Mouse (Mus musculus): ENCODE data around the gene Elane. TPM values are rescaled to one million over a fixed set of nuclear protein-coding genes. Genes with fewer than 3 reads are reported as not detected.

Gene Elane
- polyA plus RNA-seq, 1 experiment from 2014 or later, result 0.49 TPM

Small RNAs within 50 kb of the gene (microRNA-seq; reads per million reads assigned to microRNA genes)
- gene Mir6910 (ENCODE audit: borderline number of aligned reads), result 0.75 reads per million, percentile 6 among the genes with 10 or more reads in this experiment

Other genes with a start within 250 kb of the Elane start
- 1.3 and 2.6 TPM in 2 replicates for gene Shc2, start 248.3 kb upstream of the Elane start, polyA plus RNA-seq (2014; fragmentation: Nextera tagmentation; extraction: Ambion mirVana)
- gene Odf3l2, start 240.5 kb upstream of the Elane start, polyA plus RNA-seq (2014; fragmentation: Nextera tagmentation; extraction: Ambion mirVana), result not detected in 2 replicates
- gene Madcam1, start 221.7 kb upstream of the Elane start, polyA plus RNA-seq (2014; fragmentation: Nextera tagmentation; extraction: Ambion mirVana), result 1.1 and 1.5 TPM in 2 replicates
- gene Tpgs1, start 216.9 kb upstream of the Elane start, polyA plus RNA-seq (2014; fragmentation: Nextera tagmentation; extraction: Ambion mirVana), result 47.4 and 48.6 TPM in 2 replicates
- gene Cdc34, start 204.1 kb upstream of the Elane start, polyA plus RNA-seq (2014; fragmentation: Nextera tagmentation; extraction: Ambion mirVana), result 159 and 164 TPM in 2 replicates
- gene Gzmm, start 197.2 kb upstream of the Elane start, polyA plus RNA-seq (2014; fragmentation: Nextera tagmentation; extraction: Ambion mirVana), result 0.40 and 1.0 TPM in 2 replicates
- 1,233 and 1,252 TPM in 2 replicates for gene Bsg, start 181.8 kb upstream of the Elane start, polyA plus RNA-seq (2014; fragmentation: Nextera tagmentation; extraction: Ambion mirVana)
- gene Hcn2, start 169.6 kb upstream of the Elane start, polyA plus RNA-seq (2014; fragmentation: Nextera tagmentation; extraction: Ambion mirVana), result 0.13 and 0.14 TPM in 2 replicates
- 22.7 and 23.6 TPM in 2 replicates for gene Polrmt, start 139.7 kb upstream of the Elane start, polyA plus RNA-seq (2014; fragmentation: Nextera tagmentation; extraction: Ambion mirVana)
- gene Fgf22, start 131.2 kb upstream of the Elane start, polyA plus RNA-seq (2014; fragmentation: Nextera tagmentation; extraction: Ambion mirVana), result 0.26 TPM in 1 of 2 replicates, not detected in the other
- gene Rnf126, start 119.3 kb upstream of the Elane start, polyA plus RNA-seq (2014; fragmentation: Nextera tagmentation; extraction: Ambion mirVana), result 63.1 and 69.0 TPM in 2 replicates
- 11.4 TPM in 2 replicates for gene Fstl3, start 109.0 kb upstream of the Elane start, polyA plus RNA-seq (2014; fragmentation: Nextera tagmentation; extraction: Ambion mirVana)
- gene Prss57, start 95.3 kb upstream of the Elane start, polyA plus RNA-seq (2014; fragmentation: Nextera tagmentation; extraction: Ambion mirVana), result not detected in 2 replicates
- 66.6 and 70.1 TPM in 2 replicates for gene Palm, start 92.7 kb upstream of the Elane start, polyA plus RNA-seq (2014; fragmentation: Nextera tagmentation; extraction: Ambion mirVana)
- gene Misp, start 65.3 kb upstream of the Elane start, polyA plus RNA-seq (2014; fragmentation: Nextera tagmentation; extraction: Ambion mirVana), result 0.63 and 0.89 TPM in 2 replicates
- gene Ptbp1, start 31.8 kb upstream of the Elane start, polyA plus RNA-seq (2014; fragmentation: Nextera tagmentation; extraction: Ambion mirVana), result 112 TPM in 2 replicates
- 2.5 and 3.9 TPM in 2 replicates for gene Prtn3, start 11.8 kb upstream of the Elane start, polyA plus RNA-seq (2014; fragmentation: Nextera tagmentation; extraction: Ambion mirVana)
- gene Plppr3, start 11.6 kb upstream of the Elane start, polyA plus RNA-seq (2014; fragmentation: Nextera tagmentation; extraction: Ambion mirVana), result 14.1 and 14.3 TPM in 2 replicates
- gene Cfd, start 4.6 kb downstream of the Elane start, polyA plus RNA-seq (2014; fragmentation: Nextera tagmentation; extraction: Ambion mirVana), result not detected in 2 replicates
- 30.9 and 32.0 TPM in 2 replicates for gene Med16, start 22.7 kb downstream of the Elane start, polyA plus RNA-seq (2014; fragmentation: Nextera tagmentation; extraction: Ambion mirVana)
- 8.1 TPM in 1 of 2 replicates, not detected in the other for gene Gm26602, start 24.6 kb downstream of the Elane start, polyA plus RNA-seq (2014; fragmentation: Nextera tagmentation; extraction: Ambion mirVana)
- 0.15 and 0.31 TPM in 2 replicates for gene Kiss1r, start 30.7 kb downstream of the Elane start, polyA plus RNA-seq (2014; fragmentation: Nextera tagmentation; extraction: Ambion mirVana)
- 87.6 and 89.2 TPM in 2 replicates for gene R3hdm4, start 35.0 kb downstream of the Elane start, polyA plus RNA-seq (2014; fragmentation: Nextera tagmentation; extraction: Ambion mirVana)
- 4.3 and 12.7 TPM in 2 replicates for gene Arid3a, start 40.8 kb downstream of the Elane start, polyA plus RNA-seq (2014; fragmentation: Nextera tagmentation; extraction: Ambion mirVana)
- 89.8 and 97.6 TPM in 2 replicates for gene Wdr18, start 73.9 kb downstream of the Elane start, polyA plus RNA-seq (2014; fragmentation: Nextera tagmentation; extraction: Ambion mirVana)
- gene Grin3b, start 84.5 kb downstream of the Elane start, polyA plus RNA-seq (2014; fragmentation: Nextera tagmentation; extraction: Ambion mirVana), result 0.19 and 0.20 TPM in 2 replicates
- gene Tmem259, start 98.1 kb downstream of the Elane start, polyA plus RNA-seq (2014; fragmentation: Nextera tagmentation; extraction: Ambion mirVana), result 12.8 and 15.6 TPM in 2 replicates
- gene Cnn2, start 102.3 kb downstream of the Elane start, polyA plus RNA-seq (2014; fragmentation: Nextera tagmentation; extraction: Ambion mirVana), result 405 and 420 TPM in 2 replicates
- gene Abca7, start 110.2 kb downstream of the Elane start, polyA plus RNA-seq (2014; fragmentation: Nextera tagmentation; extraction: Ambion mirVana), result 2.1 and 2.8 TPM in 2 replicates
- 6.2 and 7.5 TPM in 2 replicates for gene Arhgap45, start 130.4 kb downstream of the Elane start, polyA plus RNA-seq (2014; fragmentation: Nextera tagmentation; extraction: Ambion mirVana)
- gene Polr2e, start 153.5 kb downstream of the Elane start, polyA plus RNA-seq (2014; fragmentation: Nextera tagmentation; extraction: Ambion mirVana), result 160 and 182 TPM in 2 replicates
- 711 and 729 TPM in 2 replicates for gene Gpx4, start 160.9 kb downstream of the Elane start, polyA plus RNA-seq (2014; fragmentation: Nextera tagmentation; extraction: Ambion mirVana)
- 8.4 and 9.6 TPM in 2 replicates for gene Sbno2, start 219.3 kb downstream of the Elane start, polyA plus RNA-seq (2014; fragmentation: Nextera tagmentation; extraction: Ambion mirVana)
- 16.5 and 20.0 TPM in 2 replicates for gene Stk11, start 229.6 kb downstream of the Elane start, polyA plus RNA-seq (2014; fragmentation: Nextera tagmentation; extraction: Ambion mirVana)